Mouse (Mus musculus) MEL (cell line): ENCODE data around the gene Actc1. TPM values are rescaled to one million over a fixed set of nuclear protein-coding genes. Genes with fewer than 3 reads are reported as not detected.

Experiments
- DNase-seq: peaks from one replicate; pipeline ENCODE4 v3.0.0; 2011; ENCODE audit warnings: low read depth, low spot score
- H3K27ac ChIP-seq: 2 replicates; pipeline ENCODE4 v1.5.1; 2012; ENCODE audit warnings: low read depth, mild to moderate bottlenecking, control low read depth, low read length, moderate library complexity; ENCODE audit not compliant: control insufficient read depth
- H3K27me3 ChIP-seq, 2 experiments: fragments of 150-350 bp in 1 of 2; sonication (generic) in 1 of 2; 2 replicates each; pipeline ENCODE4 v1.6.1; 2012; ENCODE audit warnings: low read length in 2 of 2, mild to moderate bottlenecking in 2 of 2, improper control_type of control experiment in 1 of 2, moderate library complexity in 1 of 2; ENCODE audit not compliant: insufficient read depth in 2 of 2, control insufficient read depth in 1 of 2
- H3K36me3 ChIP-seq, 2 experiments: 2 replicates each; pipeline ENCODE4 v1.6.1; 2012 to 2014; ENCODE audit warnings: low read length in 2 of 2, improper control_type of control experiment in 1 of 2, inconsistent platforms in 1 of 2, mild to moderate bottlenecking in 1 of 2; ENCODE audit not compliant: insufficient read depth in 2 of 2, control insufficient read depth in 1 of 2
- H3K4me1 ChIP-seq, 2 experiments: fragments of 150-350 bp in 1 of 2; sonication (generic) in 1 of 2; 2 replicates each; pipeline ENCODE4 v1.6.1; 2012; ENCODE audit warnings: low read length in 2 of 2, improper control_type of control experiment in 1 of 2, mild to moderate bottlenecking in 1 of 2; ENCODE audit not compliant: insufficient read depth in 2 of 2, control insufficient read depth in 1 of 2
- H3K4me3 ChIP-seq, 2 experiments: fragments of 150-350 bp in 1 of 2; sonication (generic) in 1 of 2; 2 replicates each; pipeline ENCODE4 v1.5.1; 2012; ENCODE audit warnings: low read depth in 2 of 2, low read length in 2 of 2, mild to moderate bottlenecking in 2 of 2, moderate library complexity in 2 of 2, control low read depth in 1 of 2, improper control_type of control experiment in 1 of 2; ENCODE audit not compliant: control insufficient read depth in 1 of 2, insufficient read depth in 1 of 2
- H3K79me2 ChIP-seq: 2 replicates; pipeline ENCODE4 v1.6.1; 2012; ENCODE audit warnings: mild to moderate bottlenecking, low read length, moderate library complexity; ENCODE audit not compliant: control insufficient read depth, poor library complexity, insufficient read depth
- H3K9ac ChIP-seq: 2 replicates; pipeline ENCODE4 v1.6.1; 2012; ENCODE audit warnings: low read depth, mild to moderate bottlenecking, control low read depth, low read length, moderate library complexity; ENCODE audit not compliant: control insufficient read depth, poor library complexity, severe bottlenecking
- H3K9me3 ChIP-seq: fragments of 150-350 bp; sonication (generic); replicated peaks from 2 replicates; pipeline ENCODE4 v1.6.1; 2012; ENCODE audit warnings: mild to moderate bottlenecking, low read length, improper control_type of control experiment, moderate library complexity; ENCODE audit not compliant: insufficient read depth
- CHD2 ChIP-seq: IDR thresholded peaks from 2 replicates; pipeline ENCODE4 v1.6.1; 2011; ENCODE audit warnings: low read length, improper control_type of control experiment
- ELF1 ChIP-seq: IDR thresholded peaks from 2 replicates; pipeline ENCODE4 v1.6.1; 2014; ENCODE audit warnings: low read depth, mild to moderate bottlenecking, inconsistent platforms, low read length, improper control_type of control experiment, moderate library complexity
- EP300 ChIP-seq, 2 experiments: IDR thresholded peaks; 2 replicates each; pipeline ENCODE4 v1.6.1; 2011; ENCODE audit warnings: improper control_type of control experiment in 2 of 2, low read length in 2 of 2, low read depth in 1 of 2, mild to moderate bottlenecking in 1 of 2
- ETS1 ChIP-seq: IDR thresholded peaks from 2 replicates; pipeline ENCODE4 v1.6.1; 2012; ENCODE audit warnings: low read depth, mild to moderate bottlenecking, inconsistent platforms, low read length, improper control_type of control experiment, moderate library complexity
- GABPA ChIP-seq: IDR thresholded peaks from 2 replicates; pipeline ENCODE4 v1.6.1; 2012; ENCODE audit warnings: low read depth, mild to moderate bottlenecking, inconsistent platforms, low read length, improper control_type of control experiment, moderate library complexity
- JUND ChIP-seq: IDR thresholded peaks from 2 replicates; pipeline ENCODE4 v1.6.1; 2011; ENCODE audit warnings: low read depth, mild to moderate bottlenecking, improper control_type of control experiment, low read length
- MAZ ChIP-seq: IDR thresholded peaks from 2 replicates; pipeline ENCODE4 v1.6.1; 2012; ENCODE audit warnings: low read depth, mild to moderate bottlenecking, inconsistent platforms, low read length, improper control_type of control experiment
- MEF2A ChIP-seq: IDR thresholded peaks from 2 replicates; pipeline ENCODE4 v1.6.1; 2014; ENCODE audit warnings: low read depth, mild to moderate bottlenecking, inconsistent platforms, low read length, improper control_type of control experiment; ENCODE audit not compliant: poor library complexity, insufficient replicate concordance, severe bottlenecking; ENCODE audit errors: extremely low read depth
- MYB ChIP-seq: IDR thresholded peaks from 2 replicates; pipeline ENCODE4 v1.6.1; 2011; ENCODE audit warnings: mild to moderate bottlenecking, low read depth, low read length, improper control_type of control experiment
- NELFE ChIP-seq: IDR thresholded peaks from 2 replicates; pipeline ENCODE4 v1.6.1; 2011; ENCODE audit warnings: low read depth, low read length, improper control_type of control experiment
- NRF1 ChIP-seq: IDR thresholded peaks from 2 replicates; pipeline ENCODE4 v1.6.1; 2014; ENCODE audit warnings: low read depth, mild to moderate bottlenecking, inconsistent platforms, low read length, improper control_type of control experiment, moderate library complexity; ENCODE audit not compliant: poor library complexity, insufficient read depth, severe bottlenecking
- POLR2AphosphoS5 ChIP-seq: IDR thresholded peaks from 2 replicates; pipeline ENCODE4 v1.6.1; 2012; ENCODE audit warnings: low read depth, borderline replicate concordance, mild to moderate bottlenecking, inconsistent platforms, low read length, moderate library complexity, mixed read lengths
- RAD21 ChIP-seq: IDR thresholded peaks from 2 replicates; pipeline ENCODE4 v1.6.1; 2011; ENCODE audit warnings: mild to moderate bottlenecking, low read depth, low read length, improper control_type of control experiment
- SIN3A ChIP-seq: IDR thresholded peaks from 2 replicates; pipeline ENCODE4 v1.6.1; 2012; ENCODE audit warnings: low read length, improper control_type of control experiment, inconsistent platforms
- TCF12 ChIP-seq: IDR thresholded peaks from 2 replicates; pipeline ENCODE4 v1.6.1; 2014; ENCODE audit warnings: low read depth, mild to moderate bottlenecking, inconsistent platforms, low read length, improper control_type of control experiment, moderate library complexity
- UBTF ChIP-seq: IDR thresholded peaks from 2 replicates; pipeline ENCODE4 v1.6.1; 2012; ENCODE audit warnings: low read depth, mild to moderate bottlenecking, inconsistent platforms, low read length, improper control_type of control experiment, moderate library complexity, borderline replicate concordance; ENCODE audit not compliant: insufficient read depth
- USF1 ChIP-seq: IDR thresholded peaks from 2 replicates; pipeline ENCODE4 v1.6.1; 2014; ENCODE audit warnings: low read depth, mild to moderate bottlenecking, inconsistent platforms, low read length, improper control_type of control experiment, moderate library complexity
- polyA plus RNA-seq, 2 experiments: library from polyadenylated mRNA; stranded (reverse) in 1 of 2; unstranded in 1 of 2; fragments of >175 nt in 1 of 2; fragments of >200 nt in 1 of 2; gene quantifications; 2 replicates each; pipeline versions ENCODE4 v1.2.1 to v1.2.4; 2012; ENCODE audit warnings: low replicate concordance in 2 of 2, low read depth in 1 of 2; ENCODE audit not compliant: insufficient read length in 2 of 2, insufficient read depth in 1 of 2, missing spikeins in 1 of 2
- total RNA-seq: library from RNA; depleted of rRNA; stranded (reverse); fragments of 300-350 nt; gene quantifications from 2 replicates; pipeline ENCODE4 v1.2.3, GENCODE M21; 2012

Gene Actc1
- total and polyA plus RNA-seq, 3 experiments = not detected

DNA sequence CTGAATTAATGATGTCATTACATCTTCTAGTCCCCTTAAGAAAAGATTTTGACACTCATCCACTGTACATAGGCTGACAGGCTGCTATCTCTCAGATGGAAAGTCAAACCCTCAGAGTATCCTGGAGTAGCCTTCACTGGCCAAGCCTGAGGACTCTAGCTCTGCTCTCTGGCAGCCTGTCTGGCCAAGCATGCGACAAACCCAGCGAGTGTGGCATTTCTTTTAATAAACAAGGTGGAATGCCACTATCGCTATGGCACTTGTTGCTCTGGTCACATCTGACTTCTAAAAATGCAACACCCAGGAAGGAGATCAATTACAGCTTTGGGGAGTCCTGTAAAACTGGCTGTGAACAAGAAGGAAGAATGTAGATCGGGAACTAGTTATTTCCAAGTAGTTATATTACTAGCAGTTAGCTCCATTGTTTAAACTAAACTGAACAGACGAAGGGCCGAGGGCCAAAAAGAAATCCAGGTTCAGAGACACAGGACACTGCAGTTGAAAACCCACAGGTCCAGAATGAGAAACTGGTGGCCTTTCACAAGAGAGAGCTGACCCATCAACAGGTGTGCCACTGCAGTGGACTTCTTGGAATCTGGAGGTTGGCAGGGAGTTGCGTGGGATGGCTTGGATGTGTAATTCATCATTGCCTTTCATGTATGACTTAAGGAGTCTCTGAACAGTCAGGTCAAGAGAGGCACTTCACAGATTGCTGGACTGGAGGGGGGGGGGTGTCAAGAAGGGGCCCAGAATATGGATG lies 2.1 kb downstream of the Actc1 start:
- Histone ChIP-seq H3K27me3 (no peaks in the 10 kb centered on the region; a peak in 1 of 4 replicates), H3K4me3 (no peak overlapping the region)

DNA sequence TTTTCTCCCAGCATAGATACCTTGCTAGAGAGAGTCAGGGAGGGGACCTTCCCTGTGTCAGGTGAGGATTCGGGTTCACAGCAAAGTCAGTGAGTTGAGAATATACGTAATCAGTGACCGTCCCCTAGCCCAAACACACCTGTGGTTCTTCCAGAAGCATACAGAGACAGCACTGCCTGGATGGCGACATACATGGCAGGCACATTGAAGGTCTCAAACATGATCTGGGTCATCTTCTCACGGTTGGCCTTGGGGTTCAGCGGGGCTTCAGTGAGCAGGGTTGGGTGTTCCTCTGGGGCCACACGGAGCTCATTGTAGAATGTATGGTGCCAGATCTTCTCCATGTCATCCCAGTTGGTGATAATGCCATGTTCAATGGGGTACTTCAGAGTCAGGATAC lies 3.2 kb downstream of the Actc1 start:
- no peak overlapping the region for H3K9ac ChIP-seq
- H3K4me3 ChIP-seq = no peak overlapping the region
- TF ChIP-seq ETS1 (no peak), CHD2 (no peak), UBTF (no peak), TCF12 (no peak), NELFE (no peak), RAD21 (no peak), USF1 (no peak), MYB (no peak), ELF1 (no peak), NRF1 (no peak), JUND (no peak), MAZ (no peak), SIN3A (no peak), MEF2A (no peak), POLR2AphosphoS5 (no peak), GABPA (no peak)
- H3K27me3 ChIP-seq = no peaks in the 10 kb centered on the region
- H3K9me3 ChIP-seq = no peaks in the 10 kb centered on the region
- no peaks in the 10 kb centered on the region for H3K79me2 ChIP-seq
- no peak overlapping the region for H3K27ac ChIP-seq
- H3K36me3 ChIP-seq = no peaks in the 10 kb centered on the region
- no peak for DNase-seq
- H3K4me1 ChIP-seq = no peaks in the 10 kb centered on the region

More for the DNA sequence above, 2.1 kb downstream of the Actc1 start:
- no peak for DNase-seq
- Histone ChIP-seq H3K36me3 (no peaks in the 10 kb centered on the region), H3K9me3 (no peaks in the 10 kb centered on the region), H3K9ac (no peak overlapping the region), H3K79me2 (no peaks in the 10 kb centered on the region), H3K4me1 (no peaks in the 10 kb centered on the region), H3K27ac (no peak overlapping the region)
- no peak for TF ChIP-seq EP300 (IDR thresholded peaks at IDR 0.05; ENCODE audit: low read depth in 1 of 2, low read length in 2 of 2)
